Mouse (Mus musculus) megakaryocyte, embryonic 14.5 days (primary cell): ENCODE measurements around the gene Sall2.

Experiments used
- FLI1 ChIP-seq: IDR thresholded peaks from 2 replicates; pipeline ENCODE4 v1.6.1; 2012; ENCODE audit warnings: low read length, inconsistent platforms, mixed read lengths
- GATA1 ChIP-seq: IDR thresholded peaks from 3 replicates; pipeline ENCODE4 v1.6.1; 2012; ENCODE audit warnings: mixed read lengths, low read length, inconsistent platforms, borderline replicate concordance

- no peak for TF ChIP-seq GATA1
- no peak for TF ChIP-seq FLI1
These were observed 1.1 kb downstream of the Sall2 start for GRCm38 (mm10) chr14:52327375-52327901.
